Mouse (Mus musculus): ENCODE data around the gene Cdkl4.
A peak's percentile ranks its signal among the peaks of the same experiment; 100 is the strongest.
"Not testable (repeated sequence)": the region's sequence is repeated elsewhere in the genome, so short reads cannot be mapped to it uniquely, and the experiment has no call there.

Cdkl4 gene

DNA sequence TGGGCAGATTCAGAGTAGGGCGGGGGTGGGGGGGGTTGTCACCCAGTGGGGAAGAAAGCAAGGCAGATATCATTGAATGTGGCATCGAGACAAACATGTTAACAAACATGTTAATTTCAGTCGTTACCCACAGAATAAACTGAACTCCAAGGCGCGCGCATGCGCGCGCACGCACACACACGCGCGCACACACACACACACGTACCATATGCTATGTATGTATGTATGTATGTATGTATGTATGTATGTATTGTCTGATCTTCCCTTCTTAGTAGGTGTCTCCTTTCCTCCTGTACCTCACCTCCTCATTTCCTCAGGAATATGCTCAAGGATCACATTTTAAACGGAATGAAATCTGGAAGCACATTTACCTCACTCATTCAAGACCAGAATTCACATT, at the start of gene Cdkl4:
Cdkl4 (minus strand) TSS at position 175 of the 400 bp plus-strand sequence.
- DNase-seq (ENCODE audit: inconsistent age in 2 of 2, low spot score in 1 of 2), result no peak

- no peak for DNase-seq (ENCODE audit: inconsistent age in 2 of 2, low spot score in 1 of 2)
Observed at GRCm38 (mm10) chr17:80624979-80625378, 47.4 kb upstream of the Cdkl4 start.

DNA sequence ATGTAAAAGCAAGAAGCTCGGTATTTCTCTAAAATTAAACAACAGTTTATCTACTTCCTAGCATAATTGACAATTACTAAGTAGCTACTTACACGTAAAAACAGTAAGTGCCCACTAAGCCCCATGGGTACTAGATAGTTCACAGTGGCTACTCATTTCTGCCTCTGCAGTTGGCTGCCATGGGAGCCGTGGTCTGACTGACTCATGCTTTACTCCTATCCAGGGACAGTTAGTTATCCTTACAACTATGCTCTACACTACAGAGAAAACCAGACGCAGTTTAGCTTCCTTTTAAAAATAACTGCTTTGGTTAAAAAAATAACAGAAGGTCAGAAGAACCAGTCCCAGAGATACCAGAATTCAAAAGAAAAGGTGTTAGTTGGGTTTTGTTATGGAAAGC, 44.1 kb upstream of the Cdkl4 start:
- no peak for DNase-seq (ENCODE audit: inconsistent age in 2 of 2, low spot score in 1 of 2)

GRCm38 (mm10) chr17:80620786-80621423, 43.3 kb upstream of the Cdkl4 start:
- DNase-seq (ENCODE audit: inconsistent age in 2 of 2, low spot score in 1 of 2), result peak; percentile 60 to 85

DNA sequence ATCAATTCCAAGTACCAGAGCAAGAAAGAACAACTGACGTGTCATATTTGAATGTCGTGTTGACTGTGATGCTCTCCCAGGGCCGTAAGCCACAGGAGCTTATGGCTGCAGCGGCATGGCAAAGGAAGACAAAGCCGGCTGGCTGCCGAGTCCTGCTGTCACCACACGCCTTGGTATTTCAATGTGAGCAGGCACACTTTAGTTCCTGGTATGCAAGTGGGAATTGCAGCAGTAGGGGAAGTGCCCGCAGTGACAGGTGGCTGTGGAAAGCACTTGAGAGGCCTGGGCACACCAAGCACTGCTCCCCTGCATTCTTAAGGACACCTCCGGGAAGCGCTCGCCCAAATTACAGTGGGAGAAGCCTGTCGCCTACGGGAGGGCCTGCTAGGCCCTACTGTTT, 41.9 kb upstream of the Cdkl4 start:
- no peak for DNase-seq (ENCODE audit: inconsistent age in 2 of 2, low spot score in 1 of 2)

DNA sequence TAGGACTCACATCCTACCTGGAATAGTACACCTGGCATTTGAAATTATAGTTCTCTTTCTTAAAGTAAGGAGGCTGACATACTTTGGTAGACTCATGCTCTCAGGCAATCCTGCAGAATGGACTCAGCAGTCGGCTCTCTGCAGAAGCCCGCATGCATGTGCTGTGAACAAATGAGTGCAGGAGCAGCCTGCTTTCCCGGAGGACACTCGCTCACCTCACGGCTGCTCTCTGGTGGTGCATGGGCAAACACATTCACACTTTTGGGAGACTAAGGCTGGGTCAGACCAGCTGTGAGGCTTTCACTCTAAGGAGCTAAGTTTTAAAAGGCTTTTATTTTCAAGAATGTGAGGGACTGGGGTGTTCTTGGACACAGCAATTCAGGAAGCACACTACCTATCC, 41.3 kb upstream of the Cdkl4 start:
- no peak for DNase-seq (ENCODE audit: inconsistent age in 2 of 2, low spot score in 1 of 2)

DNA sequence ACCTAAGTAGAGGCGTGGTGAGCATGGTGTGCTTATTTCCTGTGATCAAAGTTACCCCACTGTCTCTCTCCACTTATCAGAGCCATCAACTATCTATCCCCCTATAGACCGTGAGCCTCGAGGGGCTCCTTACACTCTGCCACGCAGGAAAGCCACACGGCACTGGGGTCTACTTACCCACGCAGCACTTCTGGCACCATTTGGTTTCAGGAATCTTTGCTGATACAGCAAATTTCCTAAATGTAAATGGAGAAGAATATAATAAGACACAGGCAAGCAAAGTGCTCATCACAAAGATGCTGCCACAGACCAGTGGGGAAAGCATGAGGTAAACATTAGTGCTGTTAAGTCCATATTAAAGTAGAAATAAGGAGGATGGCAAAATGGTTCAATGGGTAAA, 26.2 kb upstream of the Cdkl4 start:
- DNase-seq (ENCODE audit: inconsistent age in 2 of 2, low spot score in 1 of 2), result no peak

GRCm38 (mm10) chr17:80603079-80603625, 25.5 kb upstream of the Cdkl4 start:
- DNase-seq (ENCODE audit: inconsistent age in 2 of 2, low spot score in 1 of 2), result no peak

DNA sequence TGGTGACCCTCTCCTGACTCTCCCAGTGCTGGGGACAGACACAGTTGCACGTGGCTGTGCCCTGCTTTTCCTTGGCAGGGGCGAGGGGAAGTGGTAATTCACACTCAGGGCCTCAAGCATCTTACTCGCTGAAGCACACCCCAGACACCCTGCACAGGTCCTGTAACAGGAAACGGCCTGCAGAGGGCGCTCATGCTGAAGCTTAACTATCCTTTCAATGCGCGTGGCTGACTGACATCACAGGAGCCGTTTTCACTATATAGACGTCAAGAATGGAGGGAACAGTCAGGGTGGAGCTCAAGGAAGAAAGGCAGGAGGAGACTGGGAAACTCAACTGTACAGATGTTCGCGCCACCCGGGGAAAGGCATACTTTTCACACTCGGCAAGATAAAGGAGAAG, 23.8 kb upstream of the Cdkl4 start:
- peak; percentile 21 to 65 for DNase-seq (ENCODE audit: inconsistent age in 2 of 2, low spot score in 1 of 2)

GRCm38 (mm10) chr17:80583051-80583450, 5.4 kb upstream of the Cdkl4 start:
- no peak for DNase-seq (ENCODE audit: inconsistent age in 2 of 2, low spot score in 1 of 2)

GRCm38 (mm10) chr17:80579901-80580300, 2.3 kb upstream of the Cdkl4 start:
- DNase-seq (ENCODE audit: inconsistent age in 2 of 2, low spot score in 1 of 2), result no peak

DNA sequence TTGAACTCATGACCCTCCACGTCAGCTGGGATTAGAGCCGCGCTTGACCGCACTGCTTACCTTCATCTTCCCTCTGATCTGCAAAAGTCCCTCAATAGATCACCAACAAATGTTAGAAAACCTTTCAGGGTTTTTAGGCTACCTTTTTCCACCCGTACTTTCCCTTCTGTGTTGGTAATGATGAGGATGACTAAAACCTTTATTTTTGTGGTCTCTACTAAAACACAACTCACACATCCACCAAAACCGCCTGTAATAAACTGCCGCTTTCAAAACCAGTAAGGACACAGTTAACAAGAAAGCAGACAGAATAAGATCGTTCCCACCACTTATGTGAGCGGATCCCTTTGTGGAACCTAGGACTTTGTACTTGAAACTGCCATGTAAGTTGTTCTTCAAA, 1.5 kb upstream of the Cdkl4 start:
- DNase-seq (ENCODE audit: inconsistent age in 2 of 2, low spot score in 1 of 2), result no peak

- no peak for DNase-seq (ENCODE audit: inconsistent age in 2 of 2, low spot score in 1 of 2)
Observed at GRCm38 (mm10) chr17:80578041-80578440, 428 bp upstream of the Cdkl4 start.

GRCm38 (mm10) chr17:80577214-80577613, 399 bp downstream of the Cdkl4 start:
- peak; percentile 58 to 76 for DNase-seq (ENCODE audit: inconsistent age in 2 of 2, low spot score in 1 of 2)

DNA sequence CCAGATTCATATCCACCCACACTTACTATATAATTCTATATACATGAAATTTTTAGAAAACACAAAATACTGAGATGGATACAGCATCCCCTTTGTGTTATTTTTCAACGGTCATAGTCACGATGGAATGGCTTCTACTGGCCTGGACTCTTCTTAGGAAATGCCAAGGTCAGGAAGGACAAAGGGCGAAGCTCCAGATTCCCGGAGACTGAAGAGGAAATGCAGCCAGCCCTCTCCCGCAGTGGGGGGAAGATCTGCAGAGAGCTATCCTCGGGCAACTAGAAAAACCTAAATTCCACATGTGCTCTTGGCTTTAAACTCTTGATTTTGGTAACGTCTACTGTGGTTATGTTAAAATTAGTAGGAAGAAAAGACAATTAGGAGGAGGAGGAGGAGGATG, 2.6 kb downstream of the Cdkl4 start:
- no peak for DNase-seq (ENCODE audit: inconsistent age in 2 of 2, low spot score in 1 of 2)

DNA sequence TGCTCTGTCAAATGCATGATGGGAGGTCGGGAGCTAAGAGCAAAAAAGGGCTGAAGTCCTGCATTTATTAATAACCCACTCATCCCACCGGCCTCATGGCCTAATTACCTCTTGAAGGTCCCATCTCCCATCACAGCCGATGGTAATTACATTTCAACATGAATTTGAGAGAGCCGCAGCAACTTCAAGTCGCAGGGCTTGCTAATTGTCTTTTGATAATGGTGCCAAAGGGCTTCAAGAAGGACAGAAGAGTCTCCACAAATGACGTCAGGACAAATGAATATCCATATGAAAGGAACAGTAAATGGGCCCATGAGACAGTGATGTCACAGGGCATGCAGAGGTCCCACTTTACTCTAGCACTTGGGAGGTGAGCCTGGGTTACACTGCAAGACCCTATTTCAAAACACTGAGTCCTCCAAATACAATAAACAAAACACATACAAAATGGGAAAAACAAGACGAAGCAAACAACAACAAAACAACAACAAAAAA, 3.1 kb downstream of the Cdkl4 start:
- no peak for DNase-seq (ENCODE audit: inconsistent age in 2 of 2, low spot score in 1 of 2)

GRCm38 (mm10) chr17:80572187-80572935, 5.3 kb downstream of the Cdkl4 start:
- DNase-seq (ENCODE audit: inconsistent age in 2 of 2, low spot score in 1 of 2), result no peak

DNA sequence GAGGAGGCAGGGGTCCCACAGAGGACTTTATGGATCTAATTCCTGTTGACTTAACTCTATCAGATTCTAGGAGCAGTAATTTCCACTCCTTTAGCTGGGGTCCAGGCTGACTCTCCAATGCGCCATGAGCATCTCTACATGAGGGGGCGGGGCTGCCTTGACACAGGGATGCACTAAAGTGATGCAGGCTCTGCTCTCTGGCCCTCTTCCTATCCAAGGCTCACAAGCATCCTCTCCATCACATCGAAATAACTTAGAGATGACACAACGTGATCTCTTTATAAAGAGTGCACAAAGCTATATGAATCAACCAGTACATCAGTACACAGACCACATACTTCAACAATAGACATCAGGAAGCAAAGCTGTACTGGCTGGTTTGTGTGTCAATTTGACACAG, 6.2 kb downstream of the Cdkl4 start:
- no peak for DNase-seq (ENCODE audit: inconsistent age in 2 of 2, low spot score in 1 of 2)

DNA sequence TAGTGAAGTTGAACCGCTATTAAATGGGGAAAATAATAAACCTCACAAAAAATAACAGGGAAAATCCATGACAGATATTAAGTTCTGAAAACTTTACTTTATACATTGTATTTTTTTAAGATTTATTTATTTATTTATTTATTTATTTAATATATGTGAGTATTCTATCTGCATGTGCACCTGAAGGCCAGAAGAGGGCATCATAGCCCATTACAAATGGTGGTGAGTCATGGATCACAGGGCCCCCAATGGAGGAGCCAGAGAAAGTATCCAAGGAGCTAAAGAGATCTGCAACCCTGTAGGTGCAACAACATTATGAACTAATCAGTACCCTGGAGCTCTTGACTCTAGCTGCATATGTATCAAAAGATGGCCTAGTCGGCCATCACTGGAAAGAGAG, 7.9 kb downstream of the Cdkl4 start:
- not testable (repeated sequence) for DNase-seq (ENCODE audit: inconsistent age in 2 of 2, low spot score in 1 of 2)

GRCm38 (mm10) chr17:80568842-80569601, 8.6 kb downstream of the Cdkl4 start:
- DNase-seq (ENCODE audit: inconsistent age in 2 of 2, low spot score in 1 of 2), result no peak

- DNase-seq (ENCODE audit: inconsistent age in 2 of 2, low spot score in 1 of 2), result no peak
Observed at GRCm38 (mm10) chr17:80568441-80568840, 9.2 kb downstream of the Cdkl4 start.

- peak in 1 of 2 experiments; percentile 62 for DNase-seq (ENCODE audit: inconsistent age in 2 of 2, low spot score in 1 of 2)
Observed at GRCm38 (mm10) chr17:80564611-80564924, 13.0 kb downstream of the Cdkl4 start.
